Mouse (Mus musculus): ENCODE data around the gene Fbxw15. TPM values are rescaled to one million over a fixed set of nuclear protein-coding genes. Genes with fewer than 3 reads are reported as not detected.

Gene Fbxw15
- polyA plus RNA-seq (2014; fragmentation: Illumina TruSeq; extraction: RNeasy Lipid Tissue Mini Kit (QIAGEN cat#74804); ENCODE audit: low replicate concordance): 0.33 TPM

DNA sequence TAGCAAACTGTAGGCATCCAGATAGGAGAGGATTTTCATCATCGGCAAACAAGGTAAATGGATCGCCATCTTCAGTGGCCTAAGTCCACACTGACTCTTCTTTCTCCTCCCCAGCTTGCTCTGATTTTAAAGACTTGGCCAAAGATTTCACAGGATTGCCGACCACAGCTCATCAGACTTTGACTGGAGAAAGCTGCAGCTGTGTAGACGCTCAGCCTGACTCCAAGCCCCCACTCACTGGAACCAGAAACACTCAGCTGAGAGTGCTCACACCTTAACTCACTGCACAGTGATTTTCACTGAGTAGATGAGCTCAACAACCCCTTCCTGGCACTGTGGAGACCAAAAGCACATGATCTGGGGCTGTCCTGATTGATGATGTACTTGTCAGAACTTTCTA, at the start of gene Fbxw15:
Gene Fbxw15, minus strand, starts transcription at position 101 of the 400 bp plus-strand sequence.

Other genes with a start within 250 kb of the Fbxw15 start
- gene Fbxw28, start 228.6 kb downstream of the Fbxw15 start, polyA plus RNA-seq (2014; fragmentation: Illumina TruSeq; extraction: RNeasy Lipid Tissue Mini Kit (QIAGEN cat#74804); ENCODE audit: low replicate concordance): not detected
- not detected for gene Fbxw22, start 164.0 kb downstream of the Fbxw15 start, polyA plus RNA-seq (2014; fragmentation: Illumina TruSeq; extraction: RNeasy Lipid Tissue Mini Kit (QIAGEN cat#74804); ENCODE audit: low replicate concordance)
- gene Fbxw16, start 119.1 kb downstream of the Fbxw15 start, polyA plus RNA-seq (2014; fragmentation: Illumina TruSeq; extraction: RNeasy Lipid Tissue Mini Kit (QIAGEN cat#74804); ENCODE audit: low replicate concordance): not detected
- not detected for gene Fbxw19, start 72.4 kb downstream of the Fbxw15 start, polyA plus RNA-seq (2014; fragmentation: Illumina TruSeq; extraction: RNeasy Lipid Tissue Mini Kit (QIAGEN cat#74804); ENCODE audit: low replicate concordance)
- not detected for gene Fbxw24, start 57.8 kb upstream of the Fbxw15 start, polyA plus RNA-seq (2014; fragmentation: Illumina TruSeq; extraction: RNeasy Lipid Tissue Mini Kit (QIAGEN cat#74804); ENCODE audit: low replicate concordance)
- gene Fbxw25, start 96.4 kb upstream of the Fbxw15 start, polyA plus RNA-seq (2014; fragmentation: Illumina TruSeq; extraction: RNeasy Lipid Tissue Mini Kit (QIAGEN cat#74804); ENCODE audit: low replicate concordance): not detected
- gene Fbxw18, start 134.4 kb upstream of the Fbxw15 start, polyA plus RNA-seq (2014; fragmentation: Illumina TruSeq; extraction: RNeasy Lipid Tissue Mini Kit (QIAGEN cat#74804); ENCODE audit: low replicate concordance): not detected
- gene Fbxw26, start 177.8 kb upstream of the Fbxw15 start, polyA plus RNA-seq (2014; fragmentation: Illumina TruSeq; extraction: RNeasy Lipid Tissue Mini Kit (QIAGEN cat#74804); ENCODE audit: low replicate concordance): not detected
- not detected for gene Fbxw27, start 222.4 kb upstream of the Fbxw15 start, polyA plus RNA-seq (2014; fragmentation: Illumina TruSeq; extraction: RNeasy Lipid Tissue Mini Kit (QIAGEN cat#74804); ENCODE audit: low replicate concordance)
- not detected for gene Spink8, start 244.0 kb upstream of the Fbxw15 start, polyA plus RNA-seq (2014; fragmentation: Illumina TruSeq; extraction: RNeasy Lipid Tissue Mini Kit (QIAGEN cat#74804); ENCODE audit: low replicate concordance)

Measured in small intestine, adult 10 weeks (tissue).